Mouse (Mus musculus) olfactory bulb, adult 2 months (tissue): ENCODE data around the gene Cdh13.

Source experiments
- CTCF ChIP-seq: fragments of 200-500 bp; IDR thresholded peaks from 2 replicates; pipeline ENCODE4 v1.5.1; 2012; ENCODE audit warnings: low read depth, mild to moderate bottlenecking, low read length, moderate library complexity; ENCODE audit not compliant: insufficient read depth
- POLR2A ChIP-seq: fragments of 200-500 bp; IDR thresholded peaks from 2 replicates; pipeline ENCODE4 v1.6.1; 2012; ENCODE audit warnings: mild to moderate bottlenecking, low read depth, low read length, moderate library complexity; ENCODE audit not compliant: insufficient read depth

DNA sequence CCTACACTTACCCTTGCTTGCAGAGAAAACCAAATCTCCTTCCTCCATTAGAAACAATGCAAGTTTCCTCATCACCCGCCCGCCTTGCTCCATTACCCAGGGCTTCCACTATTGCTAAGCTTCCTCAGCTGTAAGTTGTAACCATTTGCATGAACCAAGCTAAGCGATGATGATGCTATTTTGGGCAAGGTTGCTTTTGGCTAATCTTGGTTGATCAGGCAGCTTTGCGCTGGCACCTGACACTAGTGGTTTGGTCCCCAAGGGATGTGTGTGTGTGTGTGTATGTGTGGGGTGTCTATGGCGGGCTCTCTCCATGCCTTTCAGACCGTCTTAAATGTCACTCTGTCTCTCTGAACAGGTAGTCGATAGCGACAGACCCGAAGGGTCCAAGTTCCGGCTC lies 567.8 kb downstream of the Cdh13 start:
- TF ChIP-seq CTCF (no peak), POLR2A (no peak)
